Mouse (Mus musculus): ENCODE data around the gene Gstm3. TPM values are rescaled to one million over a fixed set of nuclear protein-coding genes. Genes with fewer than 3 reads are reported as not detected.
A peak's percentile ranks its signal among the peaks of the same experiment; 100 is the strongest.
"Not testable (repeated sequence)": the region's sequence is repeated elsewhere in the genome, so short reads cannot be mapped to it uniquely, and the experiment has no call there.

Gene Gstm3
- polyA plus RNA-seq, 1 experiment from 2014 or later, result not detected

DNA sequence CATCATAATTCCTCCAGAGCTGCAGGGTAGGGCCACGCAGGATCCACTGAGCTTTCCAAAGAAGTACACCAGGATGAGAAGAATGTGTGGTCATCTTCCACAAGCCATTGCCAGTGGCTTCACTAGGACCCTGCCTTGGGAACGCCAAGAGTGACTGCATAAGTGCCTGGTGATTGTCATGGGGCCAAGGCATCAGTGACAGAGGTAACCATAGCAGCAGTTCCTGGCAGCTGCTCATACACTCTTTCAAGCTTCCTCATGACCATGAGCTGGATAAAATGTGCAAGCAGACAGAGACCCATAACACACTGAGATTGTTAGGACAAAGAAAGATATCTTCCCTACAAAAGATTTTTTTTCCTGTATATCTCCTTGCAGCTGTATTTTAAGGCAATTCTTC lies 41.2 kb upstream of the Gstm3 start:
- WGBS, result 65% methylated on average over 2 of the region's 2 CpGs
- H3K4me3 ChIP-seq (ENCODE audit: low read depth, low read length), result no peak overlapping the region
- no peak overlapping the region for H3K27ac ChIP-seq (ENCODE audit: low read length)
- no peak overlapping the region for H3K9ac ChIP-seq (ENCODE audit: low read depth, low read length)
- H3K27me3 ChIP-seq (ENCODE audit: control insufficient read depth, insufficient read depth, low read depth, low read length), result no peaks in the 10 kb centered on the region
- H3K36me3 ChIP-seq (ENCODE audit: control insufficient read depth, insufficient read depth, low read length), result no peaks in the 10 kb centered on the region
- H3K4me2 ChIP-seq (ENCODE audit: low read length), result no peak overlapping the region
- no peaks in the 10 kb centered on the region for H3K9me3 ChIP-seq (replicated peaks; ENCODE audit: control insufficient read depth, low read length, poor library complexity, severe bottlenecking)
- 0 out of 2 replicates have a peak, but pooled peaks have one; percentile 61 for ATAC-seq
- H3K4me1 ChIP-seq (ENCODE audit: control insufficient read depth, insufficient read depth, low read length), result peaks cover 2% of the 10 kb centered on the region; the same call in 1 of the 2 replicates

DNA sequence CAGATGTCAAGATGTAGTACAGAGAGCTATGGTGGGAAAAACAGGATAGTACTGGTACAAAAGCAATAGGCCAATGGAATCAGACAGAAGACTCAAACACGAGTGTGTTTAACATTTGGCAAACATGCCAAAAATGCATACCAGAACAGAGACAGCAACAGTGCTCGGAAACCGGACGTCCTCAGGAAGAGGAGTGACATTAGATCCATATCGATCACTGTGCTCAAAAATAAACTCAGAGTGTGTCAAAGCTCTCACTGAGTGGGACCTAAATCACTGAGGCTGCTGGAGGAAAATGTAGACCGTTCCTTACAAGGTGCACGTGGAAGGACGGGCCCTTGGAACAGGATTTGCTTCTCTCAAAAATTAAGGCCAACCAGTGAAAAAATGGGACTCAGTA lies 32.9 kb upstream of the Gstm3 start:
- Histone ChIP-seq H3K4me1 (ENCODE audit: control insufficient read depth, insufficient read depth, low read length) (no peaks in the 10 kb centered on the region), H3K36me3 (ENCODE audit: control insufficient read depth, insufficient read depth, low read length) (no peaks in the 10 kb centered on the region), H3K9ac (ENCODE audit: low read depth, low read length) (no peak overlapping the region), H3K9me3 (replicated peaks; ENCODE audit: control insufficient read depth, low read length, poor library complexity, severe bottlenecking) (no peaks in the 10 kb centered on the region), H3K27ac (ENCODE audit: low read length) (no peak overlapping the region), H3K4me2 (ENCODE audit: low read length) (no peak overlapping the region), H3K27me3 (ENCODE audit: control insufficient read depth, insufficient read depth, low read depth, low read length) (no peaks in the 10 kb centered on the region), H3K4me3 (ENCODE audit: low read depth, low read length) (no peak overlapping the region)
- ATAC-seq, result no peak
- WGBS, result 88% methylated on average over 8 of the region's 8 CpGs

DNA sequence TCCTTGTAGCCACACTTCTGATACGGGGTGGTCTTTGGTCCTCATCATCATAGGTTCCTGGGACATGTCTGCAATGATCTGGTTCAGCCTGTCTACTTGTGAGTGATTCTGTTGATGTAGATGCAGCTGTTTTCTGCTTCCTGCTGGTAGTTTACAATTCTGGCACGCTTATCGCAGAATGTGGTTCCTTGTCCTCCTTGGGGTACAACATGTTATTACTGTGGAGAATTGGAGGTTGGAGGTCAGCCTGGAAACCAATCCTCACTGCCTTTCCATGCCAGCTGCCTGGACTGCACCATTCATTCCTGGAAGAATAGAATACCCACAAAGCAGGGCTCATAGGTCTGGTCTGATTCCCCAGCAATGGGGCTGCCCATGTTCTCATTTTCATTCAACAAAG lies 30.4 kb upstream of the Gstm3 start:
- no peaks in the 10 kb centered on the region for H3K4me1 ChIP-seq (ENCODE audit: control insufficient read depth, insufficient read depth, low read length)
- no peak for ATAC-seq
- H3K9me3 ChIP-seq (replicated peaks; ENCODE audit: control insufficient read depth, low read length, poor library complexity, severe bottlenecking), result no peaks in the 10 kb centered on the region
- H3K27me3 ChIP-seq (ENCODE audit: control insufficient read depth, insufficient read depth, low read depth, low read length), result no peaks in the 10 kb centered on the region
- no peak overlapping the region for H3K9ac ChIP-seq (ENCODE audit: low read depth, low read length)
- no peak overlapping the region for H3K4me2 ChIP-seq (ENCODE audit: low read length)
- no peak overlapping the region for H3K27ac ChIP-seq (ENCODE audit: low read length)
- H3K4me3 ChIP-seq (ENCODE audit: low read depth, low read length), result no peak overlapping the region
- WGBS, result 83% methylated on average over 3 of the region's 3 CpGs
- H3K36me3 ChIP-seq (ENCODE audit: control insufficient read depth, insufficient read depth, low read length), result no peaks in the 10 kb centered on the region

DNA sequence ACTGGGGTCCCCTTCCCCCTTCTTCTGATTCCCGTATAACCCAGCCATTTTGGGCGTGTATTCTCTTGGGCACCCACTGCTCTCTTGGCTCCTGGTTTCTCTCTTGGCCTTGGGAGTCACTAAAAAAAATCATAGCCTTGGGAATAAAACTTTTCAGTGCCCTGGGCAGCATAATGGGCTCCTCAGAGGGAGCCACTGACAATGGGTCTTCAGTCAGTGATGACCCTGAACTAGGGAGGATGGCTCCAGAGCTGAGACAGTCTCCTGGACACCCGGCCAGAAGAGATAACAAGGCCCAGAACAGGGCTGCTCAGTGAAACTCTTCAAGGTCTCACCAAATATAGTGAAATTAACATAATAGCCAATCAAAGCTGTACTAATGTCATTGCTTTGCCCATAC lies 29.5 kb upstream of the Gstm3 start:
- Histone ChIP-seq H3K4me2 (ENCODE audit: low read length) (no peak overlapping the region), H3K9me3 (replicated peaks; ENCODE audit: control insufficient read depth, low read length, poor library complexity, severe bottlenecking) (no peaks in the 10 kb centered on the region), H3K4me1 (ENCODE audit: control insufficient read depth, insufficient read depth, low read length) (no peaks in the 10 kb centered on the region), H3K36me3 (ENCODE audit: control insufficient read depth, insufficient read depth, low read length) (no peaks in the 10 kb centered on the region), H3K27me3 (ENCODE audit: control insufficient read depth, insufficient read depth, low read depth, low read length) (no peaks in the 10 kb centered on the region), H3K27ac (ENCODE audit: low read length) (no peak overlapping the region), H3K9ac (ENCODE audit: low read depth, low read length) (no peak overlapping the region), H3K4me3 (ENCODE audit: low read depth, low read length) (no peak overlapping the region)
- no peak for ATAC-seq
- WGBS, result 81% methylated on average over 3 of the region's 3 CpGs

GRCm38 (mm10) chr3:107996576-107996975 lies 27.5 kb upstream of the Gstm3 start:
- no peaks in the 10 kb centered on the region for H3K9me3 ChIP-seq (replicated peaks; ENCODE audit: control insufficient read depth, low read length, poor library complexity, severe bottlenecking)
- no peak overlapping the region for H3K27ac ChIP-seq (ENCODE audit: low read length)
- no peak for ATAC-seq
- H3K36me3 ChIP-seq (ENCODE audit: control insufficient read depth, insufficient read depth, low read length), result no peaks in the 10 kb centered on the region
- WGBS, result 86% methylated on average over 4 of the region's 4 CpGs
- H3K4me1 ChIP-seq (ENCODE audit: control insufficient read depth, insufficient read depth, low read length), result no peaks in the 10 kb centered on the region
- H3K9ac ChIP-seq (ENCODE audit: low read depth, low read length), result no peak overlapping the region
- H3K27me3 ChIP-seq (ENCODE audit: control insufficient read depth, insufficient read depth, low read depth, low read length), result no peaks in the 10 kb centered on the region
- H3K4me3 ChIP-seq (ENCODE audit: low read depth, low read length), result no peak overlapping the region
- H3K4me2 ChIP-seq (ENCODE audit: low read length), result no peak overlapping the region

- not testable (repeated sequence) for H3K4me1 ChIP-seq (ENCODE audit: control insufficient read depth, insufficient read depth, low read length); H3K9me3 ChIP-seq (replicated peaks; ENCODE audit: control insufficient read depth, low read length, poor library complexity, severe bottlenecking); H3K4me2 ChIP-seq (ENCODE audit: low read length); ATAC-seq; H3K9ac ChIP-seq (ENCODE audit: low read depth, low read length); H3K4me3 ChIP-seq (ENCODE audit: low read depth, low read length); H3K36me3 ChIP-seq (ENCODE audit: control insufficient read depth, insufficient read depth, low read length); H3K27ac ChIP-seq (ENCODE audit: low read length); H3K27me3 ChIP-seq (ENCODE audit: control insufficient read depth, insufficient read depth, low read depth, low read length)
- WGBS, result 74% methylated on average over 2 of the region's 2 CpGs
These were observed 26.9 kb upstream of the Gstm3 start for GRCm38 (mm10) chr3:107995974-107996373.

GRCm38 (mm10) chr3:107986041-107986562 lies 17.0 kb upstream of the Gstm3 start, which contains the start of gene Gstm2:
Gstm2 (minus strand) TSS chr3:107986453.
- H3K9me3 ChIP-seq (replicated peaks; ENCODE audit: control insufficient read depth, low read length, poor library complexity, severe bottlenecking), result no peaks in the 10 kb centered on the region
- H3K9ac ChIP-seq (ENCODE audit: low read depth, low read length), result no peak within 1 kb of the TSS
- H3K4me1 ChIP-seq (ENCODE audit: control insufficient read depth, insufficient read depth, low read length), result no peaks in the 10 kb centered on the region
- no peak within 1 kb of the TSS for H3K27ac ChIP-seq (ENCODE audit: low read length)
- 65% methylated on average over 8 of the region's 8 CpGs for WGBS
- no peaks in the 10 kb centered on the region for H3K27me3 ChIP-seq (ENCODE audit: control insufficient read depth, insufficient read depth, low read depth, low read length)
- no peak within 1 kb of the TSS for H3K4me2 ChIP-seq (ENCODE audit: low read length)
- no peaks in the 10 kb centered on the region for H3K36me3 ChIP-seq (ENCODE audit: control insufficient read depth, insufficient read depth, low read length)
- no peak within 1 kb of the TSS for H3K4me3 ChIP-seq (ENCODE audit: low read depth, low read length)
- no peak for ATAC-seq

DNA sequence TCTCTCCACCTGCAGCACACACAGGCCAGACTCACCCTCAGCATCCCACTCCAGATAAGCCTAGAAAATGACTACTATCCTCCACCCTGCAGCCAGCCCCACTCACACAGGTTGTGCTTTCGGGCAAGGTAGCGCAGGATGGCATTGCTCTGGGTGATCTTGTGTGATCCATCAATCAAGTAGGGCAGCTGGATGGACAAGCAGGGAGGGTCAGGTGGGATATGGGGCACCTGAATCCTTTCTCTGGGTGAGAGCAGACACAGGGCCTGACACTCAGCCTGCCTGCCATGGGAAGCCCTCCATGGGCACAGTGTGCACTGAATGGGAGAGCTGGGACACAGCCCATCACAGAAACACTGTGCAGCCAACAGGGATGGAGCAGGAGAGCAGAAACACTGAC lies 16.1 kb upstream of the Gstm3 start:
- WGBS, result 100% methylated on average over 2 of the region's 2 CpGs
- not testable (repeated sequence) for H3K36me3 ChIP-seq (ENCODE audit: control insufficient read depth, insufficient read depth, low read length); H3K4me3 ChIP-seq (ENCODE audit: low read depth, low read length); H3K27ac ChIP-seq (ENCODE audit: low read length); H3K4me2 ChIP-seq (ENCODE audit: low read length); H3K9me3 ChIP-seq (replicated peaks; ENCODE audit: control insufficient read depth, low read length, poor library complexity, severe bottlenecking); H3K27me3 ChIP-seq (ENCODE audit: control insufficient read depth, insufficient read depth, low read depth, low read length); H3K4me1 ChIP-seq (ENCODE audit: control insufficient read depth, insufficient read depth, low read length); H3K9ac ChIP-seq (ENCODE audit: low read depth, low read length); ATAC-seq

- no peaks in the 10 kb centered on the region for H3K27me3 ChIP-seq (ENCODE audit: control insufficient read depth, insufficient read depth, low read depth, low read length)
- no peak overlapping the region for H3K9ac ChIP-seq (ENCODE audit: low read depth, low read length)
- no peak overlapping the region for H3K4me3 ChIP-seq (ENCODE audit: low read depth, low read length)
- no peak overlapping the region for H3K4me2 ChIP-seq (ENCODE audit: low read length)
- H3K27ac ChIP-seq (ENCODE audit: low read length), result no peak overlapping the region
- ATAC-seq, result no peak
- H3K4me1 ChIP-seq (ENCODE audit: control insufficient read depth, insufficient read depth, low read length), result no peaks in the 10 kb centered on the region
- 89% methylated on average over 5 of the region's 5 CpGs for WGBS
- H3K36me3 ChIP-seq (ENCODE audit: control insufficient read depth, insufficient read depth, low read length), result no peaks in the 10 kb centered on the region
- H3K9me3 ChIP-seq (replicated peaks; ENCODE audit: control insufficient read depth, low read length, poor library complexity, severe bottlenecking), result no peaks in the 10 kb centered on the region
These were observed 15.4 kb upstream of the Gstm3 start for GRCm38 (mm10) chr3:107984471-107984870.
